Mouse (Mus musculus) cerebellum, adult 18-20 months (tissue): Measurements from ENCODE around the gene Stx2.

Experiments
- DNase-seq, 2 experiments: peaks; one replicate each; pipeline ENCODE4 v3.0.0; 2021

Stx2 gene

DNA sequence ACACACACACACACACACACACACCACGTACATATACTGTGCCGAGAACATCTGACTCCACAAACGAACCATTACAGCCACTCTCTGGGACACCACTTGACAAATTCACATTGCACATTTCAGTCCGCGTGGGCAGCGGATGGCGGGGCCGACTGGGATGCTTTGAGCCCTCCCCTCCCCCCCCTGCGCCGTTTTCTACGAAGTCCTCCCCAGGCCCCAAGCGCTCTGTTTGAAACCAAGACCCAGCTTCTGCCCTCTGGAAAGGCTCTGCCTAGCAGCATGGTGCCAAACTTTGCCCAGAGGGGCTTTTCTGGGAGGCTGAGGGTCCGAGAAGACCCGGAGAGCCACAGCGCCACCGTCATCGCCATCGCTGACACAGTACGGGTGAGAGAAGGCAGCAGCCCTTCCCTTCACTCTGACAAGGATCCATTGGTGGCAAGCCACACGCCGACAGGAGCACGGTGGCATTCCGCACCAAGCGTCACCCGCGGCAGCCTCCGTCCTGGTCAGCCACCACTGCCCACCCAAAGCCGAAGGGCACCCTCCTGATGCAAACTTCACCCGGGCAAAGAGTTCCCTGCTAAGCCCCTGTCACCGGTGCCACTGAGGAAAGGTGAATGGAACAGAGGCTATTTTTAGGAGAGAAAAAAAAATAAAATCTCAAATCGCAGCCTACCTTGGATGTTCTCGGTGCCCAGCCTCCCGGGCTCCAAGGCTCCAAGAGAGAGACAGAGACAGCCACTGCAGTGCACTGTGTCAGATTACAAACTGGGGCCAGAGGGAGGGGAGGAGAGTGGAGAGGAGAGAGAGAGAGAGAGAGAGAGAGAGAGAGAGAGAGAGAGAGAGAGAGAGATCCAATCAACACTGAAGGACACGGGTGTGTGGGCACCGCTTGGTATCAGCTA is 55.8 kb downstream of the Stx2 start:
- peak in 1 of 2 experiments; percentile 10 for DNase-seq

DNA sequence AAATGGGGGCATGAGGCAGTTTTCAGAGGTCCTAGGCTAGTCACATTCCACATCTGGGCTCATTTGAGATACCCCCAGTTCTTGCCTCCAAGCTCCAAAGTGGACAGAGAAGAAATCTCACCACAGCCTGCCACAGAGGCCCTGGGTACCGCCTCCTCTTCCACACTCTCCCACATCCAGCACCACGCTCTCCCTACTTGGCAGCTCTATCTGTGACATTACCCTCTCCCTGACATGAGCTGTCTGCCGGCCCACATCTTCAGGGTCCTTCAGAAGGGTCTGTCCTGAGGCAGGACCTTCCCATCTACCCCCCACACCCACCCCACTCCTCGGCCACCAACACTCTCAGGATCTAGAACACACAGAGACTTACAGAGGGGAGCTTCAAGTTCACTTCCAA is 56.9 kb downstream of the Stx2 start:
- DNase-seq, result no peak

DNA sequence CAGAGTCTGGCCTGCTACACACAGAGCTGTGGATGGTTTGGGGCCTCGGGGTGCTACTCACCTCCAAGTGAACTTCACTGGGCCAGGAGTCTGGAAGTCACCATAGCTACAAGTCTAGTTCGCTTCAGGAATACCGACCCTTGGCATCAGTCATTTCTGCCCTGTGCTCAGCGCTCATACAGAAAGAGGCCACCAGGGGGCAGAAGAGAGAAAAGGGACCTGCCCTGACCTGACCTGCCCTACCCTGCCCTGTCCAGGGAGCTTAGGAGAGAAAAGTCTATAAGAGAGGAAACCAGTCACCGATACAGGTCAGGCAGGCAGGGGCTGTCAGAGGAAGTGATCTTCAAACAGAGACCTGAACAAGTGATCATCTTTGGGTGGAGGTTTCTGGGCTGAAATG is 61.3 kb downstream of the Stx2 start:
- DNase-seq, result peak; percentile 7 to 16

DNA sequence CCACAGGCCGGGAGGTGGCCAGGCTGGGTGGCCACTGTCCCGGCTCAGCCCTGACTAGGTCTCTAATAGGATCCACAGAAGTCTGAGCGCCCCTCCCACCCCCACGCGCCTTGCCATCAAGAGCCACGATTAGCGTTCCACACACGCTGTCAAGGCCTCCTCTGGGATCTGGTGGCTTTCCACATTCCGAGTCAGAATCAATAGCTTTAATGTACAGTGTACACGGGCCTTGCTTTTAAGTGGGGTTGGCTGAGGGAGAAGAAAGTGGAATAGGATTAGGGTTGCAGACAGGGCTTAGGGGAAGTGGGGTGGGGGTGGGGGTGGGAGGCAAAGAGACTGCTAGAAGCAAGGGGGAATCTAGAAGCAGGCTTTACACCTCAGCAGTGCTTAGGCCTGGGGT is 67.9 kb downstream of the Stx2 start:
- no peak for DNase-seq

DNA sequence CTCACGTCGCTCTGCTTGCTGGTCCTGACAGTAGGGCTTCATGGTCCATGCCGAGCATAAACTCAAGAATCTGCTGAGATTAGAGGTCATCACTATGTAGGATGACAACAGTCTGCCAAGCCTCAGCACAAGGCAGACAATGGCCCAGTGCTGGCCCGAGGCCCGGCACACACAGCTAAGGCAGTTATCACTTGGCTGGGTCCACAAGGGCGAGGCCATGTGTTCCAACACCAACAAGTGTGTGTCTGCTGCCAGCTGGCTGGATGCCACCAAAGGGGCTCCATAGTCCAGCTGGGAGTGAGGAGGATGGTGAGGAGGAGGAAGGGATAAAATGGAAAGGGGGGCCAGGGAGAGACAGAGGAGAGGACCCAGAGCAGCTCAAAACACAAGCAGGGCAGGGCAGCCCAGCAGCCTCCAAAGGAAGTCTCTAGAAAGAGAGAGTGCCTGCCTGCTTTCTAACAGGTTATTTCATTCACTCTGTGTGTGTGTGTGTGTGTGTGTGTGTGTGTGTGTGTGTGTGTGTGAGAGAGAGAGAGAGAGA is 72.9 kb downstream of the Stx2 start:
- peak; percentile 6 to 8 for DNase-seq
